Mouse (Mus musculus): Measurements from ENCODE around the gene Luc7l2. TPM values are rescaled to one million over a fixed set of nuclear protein-coding genes. Genes with fewer than 3 reads are reported as not detected.

Luc7l2 gene
- polyA plus RNA-seq, 1 experiment, result 24.3 TPM

GRCm38 (mm10) chr6:38580112-38580857, 29.2 kb downstream of the Luc7l2 start:
- Histone ChIP-seq H3K4me3 (ENCODE audit: extremely low read depth, insufficient read depth, insufficient read length) (no peak overlapping the region), H3K4me1 (ENCODE audit: control insufficient read depth, insufficient read depth, insufficient read length) (peaks cover 2% of the 10 kb centered on the region; the same call in 1 of the 2 replicates), H3K36me3 (ENCODE audit: control insufficient read depth, insufficient read depth, low read length) (peaks cover 9% of the 10 kb centered on the region; the same call in 1 of the 2 replicates), H3K27ac (ENCODE audit: insufficient read depth, low read length) (no peak overlapping the region), H3K27me3 (ENCODE audit: control insufficient read depth, insufficient read depth, low read length) (no peaks in the 10 kb centered on the region)
- TF ChIP-seq POLR2A (IDR thresholded peaks at IDR 0.05; ENCODE audit: low read depth, low read length) (no peak), CTCF (IDR thresholded peaks at IDR 0.05; ENCODE audit: extremely low read depth, insufficient read depth, insufficient read length, insufficient replicate concordance) (no peak)
- no peak for DNase-seq (ENCODE audit: low read depth in 1 of 2, low spot score in 2 of 2)
- WGBS, result 97% methylated on average over 3 of the region's 3 CpGs

- Histone ChIP-seq H3K4me1 (ENCODE audit: control insufficient read depth, insufficient read depth, insufficient read length) (no peaks in the 10 kb centered on the region), H3K36me3 (ENCODE audit: control insufficient read depth, insufficient read depth, low read length) (peaks cover 17% of the 10 kb centered on the region), H3K27me3 (ENCODE audit: control insufficient read depth, insufficient read depth, low read length) (no peaks in the 10 kb centered on the region), H3K4me3 (ENCODE audit: extremely low read depth, insufficient read depth, insufficient read length) (no peak overlapping the region), H3K27ac (ENCODE audit: insufficient read depth, low read length) (no peak overlapping the region)
- WGBS, result 37% methylated on average over 3 of the region's 3 CpGs
- DNase-seq (ENCODE audit: low read depth in 1 of 2, low spot score in 2 of 2), result no peak
- no peak for TF ChIP-seq POLR2A (IDR thresholded peaks at IDR 0.05; ENCODE audit: low read depth, low read length)
- TF ChIP-seq CTCF (IDR thresholded peaks at IDR 0.05; ENCODE audit: extremely low read depth, insufficient read depth, insufficient read length, insufficient replicate concordance), result no peak
Measured at GRCm38 (mm10) chr6:38581711-38582110, 30.6 kb downstream of the Luc7l2 start.

- Histone ChIP-seq H3K36me3 (ENCODE audit: control insufficient read depth, insufficient read depth, low read length) (peaks cover 23% of the 10 kb centered on the region), H3K27ac (ENCODE audit: insufficient read depth, low read length) (no peak overlapping the region), H3K4me3 (ENCODE audit: extremely low read depth, insufficient read depth, insufficient read length) (no peak overlapping the region), H3K4me1 (ENCODE audit: control insufficient read depth, insufficient read depth, insufficient read length) (no peaks in the 10 kb centered on the region), H3K27me3 (ENCODE audit: control insufficient read depth, insufficient read depth, low read length) (no peaks in the 10 kb centered on the region)
- no peak for DNase-seq (ENCODE audit: low read depth in 1 of 2, low spot score in 2 of 2)
- WGBS, result 93% methylated on average over 4 of the region's 4 CpGs
- TF ChIP-seq POLR2A (IDR thresholded peaks at IDR 0.05; ENCODE audit: low read depth, low read length) (no peak), CTCF (IDR thresholded peaks at IDR 0.05; ENCODE audit: extremely low read depth, insufficient read depth, insufficient read length, insufficient replicate concordance) (no peak)
Measured at GRCm38 (mm10) chr6:38597481-38597880, 46.3 kb downstream of the Luc7l2 start.

GRCm38 (mm10) chr6:38609892-38610291, 58.8 kb downstream of the Luc7l2 start:
- no peaks in the 10 kb centered on the region for H3K4me1 ChIP-seq (ENCODE audit: control insufficient read depth, insufficient read depth, insufficient read length)
- no peak for DNase-seq (ENCODE audit: low read depth in 1 of 2, low spot score in 2 of 2)
- peaks cover 15% of the 10 kb centered on the region for H3K36me3 ChIP-seq (ENCODE audit: control insufficient read depth, insufficient read depth, low read length)
- H3K27me3 ChIP-seq (ENCODE audit: control insufficient read depth, insufficient read depth, low read length), result no peaks in the 10 kb centered on the region
- H3K27ac ChIP-seq (ENCODE audit: insufficient read depth, low read length), result no peak overlapping the region
- H3K4me3 ChIP-seq (ENCODE audit: extremely low read depth, insufficient read depth, insufficient read length), result no peak overlapping the region
- TF ChIP-seq POLR2A (IDR thresholded peaks at IDR 0.05; ENCODE audit: low read depth, low read length) (no peak), CTCF (IDR thresholded peaks at IDR 0.05; ENCODE audit: extremely low read depth, insufficient read depth, insufficient read length, insufficient replicate concordance) (no peak)
- WGBS, result 93% methylated on average over 2 of the region's 2 CpGs

- DNase-seq (ENCODE audit: low read depth in 1 of 2, low spot score in 2 of 2), result no peak
- Histone ChIP-seq H3K36me3 (ENCODE audit: control insufficient read depth, insufficient read depth, low read length) (peaks cover 5% of the 10 kb centered on the region; the same call in 1 of the 2 replicates), H3K27me3 (ENCODE audit: control insufficient read depth, insufficient read depth, low read length) (no peaks in the 10 kb centered on the region), H3K27ac (ENCODE audit: insufficient read depth, low read length) (no peak overlapping the region), H3K4me3 (ENCODE audit: extremely low read depth, insufficient read depth, insufficient read length) (no peak overlapping the region), H3K4me1 (ENCODE audit: control insufficient read depth, insufficient read depth, insufficient read length) (no peaks in the 10 kb centered on the region)
- TF ChIP-seq CTCF (IDR thresholded peaks at IDR 0.05; ENCODE audit: extremely low read depth, insufficient read depth, insufficient read length, insufficient replicate concordance) (no peak), POLR2A (IDR thresholded peaks at IDR 0.05; ENCODE audit: low read depth, low read length) (no peak)
- 88% methylated on average over 1 of the region's 1 CpGs for WGBS
Measured at GRCm38 (mm10) chr6:38622406-38622805, 71.3 kb downstream of the Luc7l2 start.

GRCm38 (mm10) chr6:38623457-38623856, 72.3 kb downstream of the Luc7l2 start:
- H3K36me3 ChIP-seq (ENCODE audit: control insufficient read depth, insufficient read depth, low read length), result peaks cover 4% of the 10 kb centered on the region; the same call in 1 of the 2 replicates
- no peaks in the 10 kb centered on the region for H3K4me1 ChIP-seq (ENCODE audit: control insufficient read depth, insufficient read depth, insufficient read length)
- no peak for DNase-seq (ENCODE audit: low read depth in 1 of 2, low spot score in 2 of 2)
- H3K27ac ChIP-seq (ENCODE audit: insufficient read depth, low read length), result no peak overlapping the region
- H3K4me3 ChIP-seq (ENCODE audit: extremely low read depth, insufficient read depth, insufficient read length), result no peak overlapping the region
- TF ChIP-seq POLR2A (IDR thresholded peaks at IDR 0.05; ENCODE audit: low read depth, low read length) (no peak), CTCF (IDR thresholded peaks at IDR 0.05; ENCODE audit: extremely low read depth, insufficient read depth, insufficient read length, insufficient replicate concordance) (no peak)
- H3K27me3 ChIP-seq (ENCODE audit: control insufficient read depth, insufficient read depth, low read length), result no peaks in the 10 kb centered on the region
- WGBS, result 87% methylated on average over 2 of the region's 2 CpGs

- Histone ChIP-seq H3K4me3 (ENCODE audit: extremely low read depth, insufficient read depth, insufficient read length) (no peak overlapping the region), H3K36me3 (ENCODE audit: control insufficient read depth, insufficient read depth, low read length) (0 out of 2 replicates have a peak, but pooled peaks cover 2% of the 10 kb centered on the region), H3K27me3 (ENCODE audit: control insufficient read depth, insufficient read depth, low read length) (no peaks in the 10 kb centered on the region), H3K4me1 (ENCODE audit: control insufficient read depth, insufficient read depth, insufficient read length) (no peaks in the 10 kb centered on the region), H3K27ac (ENCODE audit: insufficient read depth, low read length) (no peak overlapping the region)
- DNase-seq (ENCODE audit: low read depth in 1 of 2, low spot score in 2 of 2), result no peak
- TF ChIP-seq CTCF (IDR thresholded peaks at IDR 0.05; ENCODE audit: extremely low read depth, insufficient read depth, insufficient read length, insufficient replicate concordance) (no peak), POLR2A (IDR thresholded peaks at IDR 0.05; ENCODE audit: low read depth, low read length) (no peak)
- 74% methylated on average over 1 of the region's 1 CpGs for WGBS
Measured at GRCm38 (mm10) chr6:38624439-38624838, 73.3 kb downstream of the Luc7l2 start.
